Mouse (Mus musculus): ENCODE results near the gene Tdp2. TPM values are rescaled to one million over a fixed set of nuclear protein-coding genes. Genes with fewer than 3 reads are reported as not detected.

Gene Tdp2
- polyA plus RNA-seq, 1 experiment from 2014 or later = 73.7 TPM

GRCm38 (mm10) chr13:24816125-24817092 is 15.1 kb upstream of the Tdp2 start:
- Histone ChIP-seq H3K36me3 (ENCODE audit: control insufficient read depth, insufficient read depth, low read length) (peaks cover 12% of the 10 kb centered on the region), H3K9ac (ENCODE audit: low read length) (no peak overlapping the region), H3K4me1 (ENCODE audit: control insufficient read depth, insufficient read depth, low read length) (no peaks in the 10 kb centered on the region), H3K9me3 (ENCODE audit: control insufficient read depth, low read length) (no peaks in the 10 kb centered on the region), H3K4me3 (ENCODE audit: low read depth, low read length) (no peak overlapping the region), H3K27me3 (ENCODE audit: control insufficient read depth, insufficient read depth, low read length) (no peaks in the 10 kb centered on the region), H3K4me2 (ENCODE audit: low read depth, severe bottlenecking) (no peak overlapping the region), H3K27ac (replicated peaks; ENCODE audit: low read depth, low read length) (no peak overlapping the region)
- DNase-seq (ENCODE audit: low spot score) (peak; percentile 36), ATAC-seq (ENCODE audit: insufficient number of reproducible peaks, low FRiP score, low TSS enrichment, low read depth) (peak; percentile 80)
- 63% methylated on average over 4 of the region's 4 CpGs for WGBS

DNA sequence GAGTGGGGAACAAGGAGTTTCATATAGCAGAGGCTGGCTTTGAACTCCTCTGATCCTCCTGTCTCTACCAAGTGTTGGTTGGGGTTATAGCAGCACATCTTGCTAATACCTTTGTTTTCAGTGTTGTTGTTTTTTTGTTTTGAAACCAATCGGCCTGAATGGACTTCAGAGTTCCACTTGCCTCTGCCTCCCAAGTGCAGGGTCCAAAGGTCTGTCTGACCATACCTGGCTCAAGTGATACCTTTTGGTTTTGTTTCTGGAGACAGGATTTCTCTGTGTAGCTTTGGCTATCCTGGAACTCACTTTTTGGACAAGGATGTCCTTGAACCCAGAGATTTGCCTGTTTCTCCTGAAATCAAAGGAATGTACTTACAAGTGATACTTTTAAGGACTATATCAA is 11.5 kb upstream of the Tdp2 start:
- WGBS = 83% methylated on average over 1 of the region's 1 CpGs
- Histone ChIP-seq H3K36me3 (ENCODE audit: control insufficient read depth, insufficient read depth, low read length) (no peaks in the 10 kb centered on the region), H3K27me3 (ENCODE audit: control insufficient read depth, insufficient read depth, low read length) (no peaks in the 10 kb centered on the region), H3K9ac (ENCODE audit: low read length) (no peak overlapping the region), H3K4me2 (ENCODE audit: low read depth, severe bottlenecking) (no peak overlapping the region), H3K27ac (replicated peaks; ENCODE audit: low read depth, low read length) (no peak overlapping the region), H3K4me3 (ENCODE audit: low read depth, low read length) (no peak overlapping the region), H3K9me3 (ENCODE audit: control insufficient read depth, low read length) (no peaks in the 10 kb centered on the region), H3K4me1 (ENCODE audit: control insufficient read depth, insufficient read depth, low read length) (no peaks in the 10 kb centered on the region)
- DNase-seq (ENCODE audit: low spot score) (no peak), ATAC-seq (ENCODE audit: insufficient number of reproducible peaks, low FRiP score, low TSS enrichment, low read depth) (no peak)

DNA sequence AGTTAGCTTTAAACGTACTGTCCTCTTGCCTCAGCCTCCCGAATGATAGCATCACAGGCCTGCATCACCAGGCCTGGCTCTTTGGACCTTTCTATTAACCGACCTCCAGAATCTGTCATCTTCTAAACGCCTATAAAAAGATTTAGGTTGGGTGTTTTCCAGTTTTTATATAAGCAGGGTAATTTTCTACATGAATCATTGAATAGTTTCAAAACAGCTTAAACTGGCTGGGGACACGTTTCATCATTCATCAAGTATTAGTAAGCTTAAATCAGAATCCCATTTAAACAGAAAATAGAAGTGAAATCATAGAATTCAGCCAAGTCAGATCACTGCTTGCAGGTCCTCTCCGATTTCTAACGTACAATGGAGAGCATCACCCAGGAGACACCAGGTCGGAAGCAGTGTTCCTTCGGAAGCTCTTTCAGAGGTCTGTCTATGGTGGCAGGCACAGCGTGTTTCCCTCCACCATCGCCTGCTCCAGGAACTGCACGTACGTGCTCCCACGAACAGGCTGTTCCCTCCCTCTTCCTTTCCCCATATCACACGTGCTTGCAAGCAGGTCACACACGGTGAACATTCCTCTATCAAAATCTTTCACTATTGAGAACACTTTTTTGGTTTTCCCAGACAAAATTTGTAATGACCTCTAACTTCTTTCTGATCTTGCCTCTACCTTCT is 8.7 kb upstream of the Tdp2 start:
- no peak overlapping the region for H3K4me2 ChIP-seq (ENCODE audit: low read depth, severe bottlenecking)
- WGBS = 87% methylated on average over 16 of the region's 16 CpGs
- no peaks in the 10 kb centered on the region for H3K9me3 ChIP-seq (ENCODE audit: control insufficient read depth, low read length)
- no peaks in the 10 kb centered on the region for H3K36me3 ChIP-seq (ENCODE audit: control insufficient read depth, insufficient read depth, low read length)
- H3K4me1 ChIP-seq (ENCODE audit: control insufficient read depth, insufficient read depth, low read length) = no peaks in the 10 kb centered on the region
- no peaks in the 10 kb centered on the region for H3K27me3 ChIP-seq (ENCODE audit: control insufficient read depth, insufficient read depth, low read length)
- no peak overlapping the region for H3K4me3 ChIP-seq (ENCODE audit: low read depth, low read length)
- H3K9ac ChIP-seq (ENCODE audit: low read length) = no peak overlapping the region
- no peak for ATAC-seq (ENCODE audit: insufficient number of reproducible peaks, low FRiP score, low TSS enrichment, low read depth)
- H3K27ac ChIP-seq (replicated peaks; ENCODE audit: low read depth, low read length) = no peak overlapping the region
- DNase-seq (ENCODE audit: low spot score) = no peak

DNA sequence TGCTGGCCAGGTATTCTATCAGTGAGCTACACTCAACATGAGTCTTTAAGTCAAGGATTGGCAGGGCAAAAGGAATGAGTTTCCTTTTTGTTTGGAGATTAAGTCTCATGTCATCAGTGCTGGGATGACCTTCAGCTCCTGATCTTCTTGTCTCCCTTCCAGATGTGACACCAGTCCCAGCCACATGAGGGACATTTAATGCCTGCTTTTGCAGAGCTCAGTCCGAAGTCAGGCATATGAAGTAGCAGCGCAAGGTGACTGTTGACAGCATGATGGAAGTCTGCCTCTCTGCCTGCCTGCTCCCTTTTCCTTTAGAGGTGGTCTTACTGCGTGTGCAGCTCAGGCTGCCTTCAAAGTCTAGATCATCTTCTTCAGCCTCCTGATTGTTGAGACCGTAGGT is 6.8 kb upstream of the Tdp2 start:
- no peak overlapping the region for H3K27ac ChIP-seq (replicated peaks; ENCODE audit: low read depth, low read length)
- DNase-seq (ENCODE audit: low spot score) = no peak
- H3K4me3 ChIP-seq (ENCODE audit: low read depth, low read length) = no peak overlapping the region
- H3K9me3 ChIP-seq (ENCODE audit: control insufficient read depth, low read length) = no peaks in the 10 kb centered on the region
- H3K27me3 ChIP-seq (ENCODE audit: control insufficient read depth, insufficient read depth, low read length) = no peaks in the 10 kb centered on the region
- no peaks in the 10 kb centered on the region for H3K4me1 ChIP-seq (ENCODE audit: control insufficient read depth, insufficient read depth, low read length)
- ATAC-seq (ENCODE audit: insufficient number of reproducible peaks, low FRiP score, low TSS enrichment, low read depth) = no peak
- H3K9ac ChIP-seq (ENCODE audit: low read length) = no peak overlapping the region
- 90% methylated on average over 4 of the region's 4 CpGs for WGBS
- H3K4me2 ChIP-seq (ENCODE audit: low read depth, severe bottlenecking) = no peak overlapping the region
- no peaks in the 10 kb centered on the region for H3K36me3 ChIP-seq (ENCODE audit: control insufficient read depth, insufficient read depth, low read length)

- no peak for DNase-seq (ENCODE audit: low spot score)
- no peaks in the 10 kb centered on the region for H3K4me1 ChIP-seq (ENCODE audit: control insufficient read depth, insufficient read depth, low read length)
- H3K4me3 ChIP-seq (ENCODE audit: low read depth, low read length) = no peak overlapping the region
- no peaks in the 10 kb centered on the region for H3K36me3 ChIP-seq (ENCODE audit: control insufficient read depth, insufficient read depth, low read length)
- H3K4me2 ChIP-seq (ENCODE audit: low read depth, severe bottlenecking) = no peak overlapping the region
- no peaks in the 10 kb centered on the region for H3K9me3 ChIP-seq (ENCODE audit: control insufficient read depth, low read length)
- no peak overlapping the region for H3K27ac ChIP-seq (replicated peaks; ENCODE audit: low read depth, low read length)
- 90% methylated on average over 4 of the region's 4 CpGs for WGBS
- ATAC-seq (ENCODE audit: insufficient number of reproducible peaks, low FRiP score, low TSS enrichment, low read depth) = no peak
- H3K27me3 ChIP-seq (ENCODE audit: control insufficient read depth, insufficient read depth, low read length) = no peaks in the 10 kb centered on the region
- no peak overlapping the region for H3K9ac ChIP-seq (ENCODE audit: low read length)
Observed at GRCm38 (mm10) chr13:24825587-24825986, 5.9 kb upstream of the Tdp2 start.

- no peaks in the 10 kb centered on the region for H3K36me3 ChIP-seq (ENCODE audit: control insufficient read depth, insufficient read depth, low read length)
- no peak overlapping the region for H3K9ac ChIP-seq (ENCODE audit: low read length)
- H3K27ac ChIP-seq (replicated peaks; ENCODE audit: low read depth, low read length) = no peak overlapping the region
- H3K4me3 ChIP-seq (ENCODE audit: low read depth, low read length) = no peak overlapping the region
- no peak for ATAC-seq (ENCODE audit: insufficient number of reproducible peaks, low FRiP score, low TSS enrichment, low read depth)
- DNase-seq (ENCODE audit: low spot score) = no peak
- no peaks in the 10 kb centered on the region for H3K9me3 ChIP-seq (ENCODE audit: control insufficient read depth, low read length)
- H3K4me2 ChIP-seq (ENCODE audit: low read depth, severe bottlenecking) = no peak overlapping the region
- H3K27me3 ChIP-seq (ENCODE audit: control insufficient read depth, insufficient read depth, low read length) = no peaks in the 10 kb centered on the region
- H3K4me1 ChIP-seq (ENCODE audit: control insufficient read depth, insufficient read depth, low read length) = no peaks in the 10 kb centered on the region
- WGBS = 86% methylated on average over 7 of the region's 7 CpGs
Observed at GRCm38 (mm10) chr13:24826116-24826515, 5.4 kb upstream of the Tdp2 start.

DNA sequence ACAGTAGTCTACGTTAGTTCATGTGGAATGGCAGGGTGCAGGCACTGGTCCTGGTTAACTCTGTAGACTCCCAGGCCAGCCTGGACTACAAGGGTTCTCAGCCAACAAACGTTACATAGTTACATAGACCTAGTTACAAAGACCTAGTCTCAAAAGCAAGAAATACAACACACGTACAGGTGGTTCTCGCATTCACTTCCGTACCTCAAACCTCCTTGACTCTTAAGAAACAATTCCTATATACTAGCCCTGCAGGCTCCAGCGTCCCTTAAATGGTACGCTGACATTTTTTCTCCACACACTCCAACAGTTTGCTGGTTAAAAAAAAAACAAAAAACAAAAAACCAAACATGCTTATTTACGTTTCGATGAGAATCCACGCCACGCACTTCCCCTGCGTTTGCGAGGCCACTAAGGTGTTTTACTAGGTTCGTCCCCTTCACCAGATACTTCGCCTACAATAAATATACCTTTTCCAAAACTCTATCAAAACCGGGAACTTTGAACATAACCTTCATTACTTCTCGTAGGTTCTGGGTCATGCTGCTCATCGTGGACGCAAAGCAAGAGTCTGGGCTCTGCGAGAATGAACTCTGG is 625 bp upstream of the Tdp2 start:
- Histone ChIP-seq H3K9ac (ENCODE audit: low read length) (peak overlapping the region; percentile 75), H3K27ac (replicated peaks; ENCODE audit: low read depth, low read length) (no peak overlapping the region), H3K4me3 (ENCODE audit: low read depth, low read length) (peak overlapping the region; percentile 94), H3K27me3 (ENCODE audit: control insufficient read depth, insufficient read depth, low read length) (no peaks in the 10 kb centered on the region), H3K36me3 (ENCODE audit: control insufficient read depth, insufficient read depth, low read length) (no peaks in the 10 kb centered on the region), H3K4me1 (ENCODE audit: control insufficient read depth, insufficient read depth, low read length) (peaks cover 9% of the 10 kb centered on the region; the same call in 1 of the 2 replicates), H3K9me3 (ENCODE audit: control insufficient read depth, low read length) (no peaks in the 10 kb centered on the region), H3K4me2 (ENCODE audit: low read depth, severe bottlenecking) (peak overlapping the region; percentile 45)
- ATAC-seq (ENCODE audit: insufficient number of reproducible peaks, low FRiP score, low TSS enrichment, low read depth) (no peak), DNase-seq (ENCODE audit: low spot score) (no peak)
- WGBS = 4% methylated on average over 20 of the region's 20 CpGs

- Histone ChIP-seq H3K4me3 (ENCODE audit: low read depth, low read length) (peak overlapping the region; percentile 94), H3K4me1 (ENCODE audit: control insufficient read depth, insufficient read depth, low read length) (peaks cover 9% of the 10 kb centered on the region; the same call in 1 of the 2 replicates), H3K4me2 (ENCODE audit: low read depth, severe bottlenecking) (peak overlapping the region; percentile 70), H3K36me3 (ENCODE audit: control insufficient read depth, insufficient read depth, low read length) (no peaks in the 10 kb centered on the region), H3K27ac (replicated peaks; ENCODE audit: low read depth, low read length) (peak overlapping the region; percentile 90), H3K27me3 (ENCODE audit: control insufficient read depth, insufficient read depth, low read length) (no peaks in the 10 kb centered on the region), H3K9me3 (ENCODE audit: control insufficient read depth, low read length) (no peaks in the 10 kb centered on the region), H3K9ac (ENCODE audit: low read length) (peak overlapping the region; percentile 94)
- ATAC-seq (ENCODE audit: insufficient number of reproducible peaks, low FRiP score, low TSS enrichment, low read depth) (no peak), DNase-seq (ENCODE audit: low spot score) (no peak)
- WGBS = 5% methylated on average over 21 of the region's 21 CpGs
Observed at GRCm38 (mm10) chr13:24832131-24832810, 792 bp downstream of the Tdp2 start.
